Mouse (Mus musculus): ENCODE data around the gene Ltk. TPM values are rescaled to one million over a fixed set of nuclear protein-coding genes. Genes with fewer than 3 reads are reported as not detected.
"Not testable (repeated sequence)": the region's sequence is repeated elsewhere in the genome, so short reads cannot be mapped to it uniquely, and the experiment has no call there.

Gene Ltk
- total RNA-seq, 2 experiments from 2014 or later = not detected

GRCm38 (mm10) chr2:119758844-119759835, 1.1 kb downstream of the Ltk start:
- no peak for DNase-seq (ENCODE audit: low spot score in 2 of 2)

GRCm38 (mm10) chr2:119758101-119758843, 2.0 kb downstream of the Ltk start:
- DNase-seq (ENCODE audit: low spot score in 2 of 2) = no peak

- DNase-seq (ENCODE audit: low spot score in 2 of 2) = no peak
Measured at GRCm38 (mm10) chr2:119757601-119758100, 2.6 kb downstream of the Ltk start.

- DNase-seq (ENCODE audit: low spot score in 2 of 2) = no peak
Measured at GRCm38 (mm10) chr2:119749260-119749659, 11.0 kb downstream of the Ltk start.

- DNase-seq (ENCODE audit: low spot score in 2 of 2) = no peak
Measured at GRCm38 (mm10) chr2:119747554-119747953, 12.7 kb downstream of the Ltk start.

GRCm38 (mm10) chr2:119745281-119745680, 14.9 kb downstream of the Ltk start:
- no peak for DNase-seq (ENCODE audit: low spot score in 2 of 2)

GRCm38 (mm10) chr2:119744163-119745111, 15.8 kb downstream of the Ltk start:
- DNase-seq (ENCODE audit: low spot score in 2 of 2) = no peak

- DNase-seq (ENCODE audit: low spot score in 2 of 2) = no peak
Measured at GRCm38 (mm10) chr2:119743808-119744162, 16.4 kb downstream of the Ltk start.

- DNase-seq (ENCODE audit: low spot score in 2 of 2) = no peak
Measured at GRCm38 (mm10) chr2:119743176-119743807, 16.9 kb downstream of the Ltk start.

- peak in 1 of 2 experiments; percentile 22 for DNase-seq (ENCODE audit: low spot score in 2 of 2)
Measured at GRCm38 (mm10) chr2:119742461-119743175, 17.6 kb downstream of the Ltk start.

GRCm38 (mm10) chr2:119741581-119742411, 18.4 kb downstream of the Ltk start, which contains the start of gene Itpka:
Gene Itpka, plus strand, starts transcription at chr2:119742337.
- DNase-seq (ENCODE audit: low spot score in 2 of 2) = peak; percentile 29 to 61

GRCm38 (mm10) chr2:119740567-119740966, 19.7 kb downstream of the Ltk start:
- no peak for DNase-seq (ENCODE audit: low spot score in 2 of 2)

GRCm38 (mm10) chr2:119737124-119737523, 23.1 kb downstream of the Ltk start:
- no peak for DNase-seq (ENCODE audit: low spot score in 2 of 2)

GRCm38 (mm10) chr2:119730735-119731134, 29.5 kb downstream of the Ltk start:
- no peak for DNase-seq (ENCODE audit: low spot score in 2 of 2)

GRCm38 (mm10) chr2:119727762-119728416, 32.3 kb downstream of the Ltk start:
- no peak for DNase-seq (ENCODE audit: low spot score in 2 of 2)

- no peak for DNase-seq (ENCODE audit: low spot score in 2 of 2)
Measured at GRCm38 (mm10) chr2:119721070-119721469, 39.2 kb downstream of the Ltk start.

GRCm38 (mm10) chr2:119715868-119716267, 44.4 kb downstream of the Ltk start:
- not testable (repeated sequence) for DNase-seq (ENCODE audit: low spot score in 2 of 2)

- DNase-seq (ENCODE audit: low spot score in 2 of 2) = no peak
Measured at GRCm38 (mm10) chr2:119710011-119710410, 50.2 kb downstream of the Ltk start.
